Comparison of ENCODE assay signal across 17 mouse cellular contexts in the genomic region with DNA sequence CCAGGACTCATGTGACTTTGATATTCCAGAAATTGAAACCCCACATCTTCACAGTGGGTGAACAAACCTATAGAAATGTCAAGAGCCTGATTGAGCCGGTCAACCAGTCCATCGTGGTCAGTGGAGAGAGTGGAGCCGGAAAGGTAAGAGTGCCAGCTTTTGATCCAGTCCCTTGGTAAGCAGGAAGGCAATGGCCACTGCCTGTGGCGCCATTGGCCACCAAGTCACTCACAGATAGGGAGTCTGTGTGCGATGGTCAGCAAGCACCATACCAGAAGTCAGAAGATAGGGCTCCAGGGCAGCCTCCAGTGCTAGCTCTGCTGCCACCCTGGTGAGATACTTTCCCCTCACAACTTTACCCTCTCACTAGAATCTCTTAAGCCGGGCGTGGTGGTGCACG.
"Had no signal": no experiment of that assay in that cellular context is flagged by ENCODE, and none has a peak within 500 bp of the region (broad histone marks: within the 10 kb centered on the region; RNA-seq: fewer than 3 reads in every experiment).

No protein-coding gene starts in this region.

- H3K27me3 ChIP-seq: neural tube, embryonic 12.5 days; neural tube, embryonic 13.5 days; neural tube, embryonic 15.5 days; stomach, embryonic 15.5 days had no signal

- H3K4me2 ChIP-seq: neural tube, embryonic 12.5 days; neural tube, embryonic 13.5 days; neural tube, embryonic 15.5 days; stomach, embryonic 15.5 days had no signal

- H3K4me1 ChIP-seq: neural tube, embryonic 12.5 days; neural tube, embryonic 13.5 days; neural tube, embryonic 15.5 days; stomach, embryonic 15.5 days had no signal

- DNase-seq: retina, postnatal 1 day; right cerebral cortex, adult 18-20 months; right cerebral cortex, postnatal 14 days; right cerebral cortex, postnatal 25 days; right cerebral cortex, postnatal 4 days; spleen, adult 18-20 months; thymus, adult 18-20 months; thymus, adult 2 months; thymus, postnatal 14 days; thymus, postnatal 25 days; thymus, postnatal 36 days; thymus, postnatal 4 days had no signal

- H3K4me3 ChIP-seq: neural tube, embryonic 12.5 days; neural tube, embryonic 13.5 days; neural tube, embryonic 15.5 days; stomach, embryonic 15.5 days had no signal

- H3K9me3 ChIP-seq: neural tube, embryonic 12.5 days; neural tube, embryonic 13.5 days; neural tube, embryonic 15.5 days; stomach, embryonic 15.5 days had no signal

- H3K27ac ChIP-seq: neural tube, embryonic 12.5 days; neural tube, embryonic 13.5 days; neural tube, embryonic 15.5 days; stomach, embryonic 15.5 days; stomach, postnatal 0 days had no signal

- H3K9ac ChIP-seq: neural tube, embryonic 12.5 days; neural tube, embryonic 13.5 days; neural tube, embryonic 15.5 days; stomach, embryonic 15.5 days had no signal
